Mouse (Mus musculus): ENCODE results near the gene Prdm10. TPM values are rescaled to one million over a fixed set of nuclear protein-coding genes. Genes with fewer than 3 reads are reported as not detected.

The Prdm10 gene
- polyA plus RNA-seq, 1 experiment from 2014 or later, result 2.3 TPM

- no peaks in the 10 kb centered on the region for H3K36me3 ChIP-seq (replicated peaks)
- no peak overlapping the region for H3K9ac ChIP-seq
- no peak overlapping the region for H3K4me2 ChIP-seq
- WGBS (ENCODE audit: insufficient replicate concordance), result 30% methylated on average over 5 of the region's 5 CpGs
- ATAC-seq (ENCODE audit: insufficient read depth), result no peak
- H3K9me3 ChIP-seq (replicated peaks), result no peaks in the 10 kb centered on the region
- no peaks in the 10 kb centered on the region for H3K27me3 ChIP-seq
- H3K4me1 ChIP-seq (replicated peaks), result peaks cover 32% of the 10 kb centered on the region
- no peak overlapping the region for H3K4me3 ChIP-seq (replicated peaks)
- H3K27ac ChIP-seq (replicated peaks), result no peak overlapping the region
Measured at GRCm38 (mm10) chr9:31266013-31266659, 14.2 kb upstream of the Prdm10 start.

GRCm38 (mm10) chr9:31271221-31272015 is 8.9 kb upstream of the Prdm10 start:
- Histone ChIP-seq H3K27me3 (no peaks in the 10 kb centered on the region), H3K4me1 (replicated peaks) (peaks cover 47% of the 10 kb centered on the region), H3K4me2 (peak overlapping the region; percentile 43; the same call in 1 of the 2 replicates), H3K9me3 (replicated peaks) (no peaks in the 10 kb centered on the region), H3K36me3 (replicated peaks) (no peaks in the 10 kb centered on the region), H3K27ac (replicated peaks) (peak overlapping the region; percentile 87), H3K4me3 (replicated peaks) (no peak overlapping the region), H3K9ac (no peak overlapping the region)
- 66% methylated on average over 8 of the region's 8 CpGs for WGBS (ENCODE audit: insufficient replicate concordance)
- peak; percentile 26; the same call in 1 of the 2 replicates for ATAC-seq (ENCODE audit: insufficient read depth)

- H3K4me3 ChIP-seq (replicated peaks), result no peak overlapping the region
- no peaks in the 10 kb centered on the region for H3K9me3 ChIP-seq (replicated peaks)
- WGBS (ENCODE audit: insufficient replicate concordance), result 14% methylated on average over 4 of the region's 4 CpGs
- H3K4me1 ChIP-seq (replicated peaks), result peaks cover 48% of the 10 kb centered on the region
- H3K4me2 ChIP-seq, result peak overlapping the region; percentile 43
- peak overlapping the region; percentile 87 for H3K27ac ChIP-seq (replicated peaks)
- H3K9ac ChIP-seq, result peak overlapping the region; percentile 45
- no peaks in the 10 kb centered on the region for H3K36me3 ChIP-seq (replicated peaks)
- ATAC-seq (ENCODE audit: insufficient read depth), result peak; percentile 89
- H3K27me3 ChIP-seq, result no peaks in the 10 kb centered on the region
Measured at GRCm38 (mm10) chr9:31272160-31272559, 8.2 kb upstream of the Prdm10 start.

DNA sequence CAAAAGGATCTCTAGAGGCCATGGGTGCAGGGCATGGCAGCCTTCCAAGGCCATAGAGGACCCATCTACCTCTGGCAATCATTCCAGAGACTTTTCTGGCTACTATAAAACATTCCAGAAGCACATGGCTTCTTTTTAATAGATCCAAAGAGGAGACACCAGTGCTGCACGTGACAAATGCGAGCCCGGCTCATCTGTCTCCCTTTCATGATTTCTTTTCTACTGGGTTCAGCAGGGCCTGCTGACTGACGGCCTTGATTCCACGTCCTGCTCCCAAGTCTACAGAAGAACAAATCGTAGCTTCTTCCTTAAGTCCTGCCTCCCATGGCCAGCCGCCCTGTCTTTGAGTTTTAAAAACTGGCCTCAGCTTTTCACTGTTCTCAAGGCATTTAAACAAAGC is 1.7 kb upstream of the Prdm10 start:
- Histone ChIP-seq H3K9ac (peak overlapping the region; percentile 28; the same call in 1 of the 2 replicates), H3K27me3 (no peaks in the 10 kb centered on the region), H3K36me3 (replicated peaks) (no peaks in the 10 kb centered on the region), H3K27ac (replicated peaks) (peak overlapping the region; percentile 97), H3K9me3 (replicated peaks) (no peaks in the 10 kb centered on the region), H3K4me2 (no peak overlapping the region), H3K4me3 (replicated peaks) (no peak overlapping the region), H3K4me1 (replicated peaks) (peaks cover 58% of the 10 kb centered on the region)
- ATAC-seq (ENCODE audit: insufficient read depth), result no peak
- 84% methylated on average over 7 of the region's 7 CpGs for WGBS (ENCODE audit: insufficient replicate concordance)

DNA sequence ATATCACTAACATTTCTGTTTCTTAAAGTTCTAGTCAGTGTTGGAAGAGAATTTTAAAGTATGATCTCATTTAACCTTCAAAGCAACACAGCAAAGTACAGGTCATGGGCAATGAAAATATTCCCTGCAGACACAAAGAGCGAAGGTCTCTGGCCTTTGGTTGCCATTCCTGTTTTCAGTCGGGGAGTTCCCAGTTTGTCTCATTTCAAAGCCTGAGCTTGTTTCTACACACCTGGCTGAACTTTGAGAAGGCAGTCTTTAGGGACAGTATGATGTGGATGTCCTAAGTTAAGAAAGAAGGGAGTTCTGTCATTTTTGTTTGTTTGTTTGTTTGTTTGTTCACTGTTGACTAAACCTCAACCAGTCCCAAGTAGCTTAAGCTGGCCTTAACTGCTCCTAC is 1.0 kb upstream of the Prdm10 start:
- Histone ChIP-seq H3K4me3 (replicated peaks) (peak overlapping the region; percentile 95), H3K4me1 (replicated peaks) (peaks cover 58% of the 10 kb centered on the region), H3K4me2 (peak overlapping the region; percentile 85), H3K27ac (replicated peaks) (peak overlapping the region; percentile 97), H3K9me3 (replicated peaks) (no peaks in the 10 kb centered on the region), H3K36me3 (replicated peaks) (no peaks in the 10 kb centered on the region), H3K9ac (peak overlapping the region; percentile 98), H3K27me3 (no peaks in the 10 kb centered on the region)
- no peak for ATAC-seq (ENCODE audit: insufficient read depth)
- WGBS (ENCODE audit: insufficient replicate concordance), result 65% methylated on average over 2 of the region's 2 CpGs

GRCm38 (mm10) chr9:31279885-31280365 is 413 bp upstream of the Prdm10 start:
- peak overlapping the region; percentile 98 for H3K9ac ChIP-seq
- no peaks in the 10 kb centered on the region for H3K27me3 ChIP-seq
- H3K9me3 ChIP-seq (replicated peaks), result no peaks in the 10 kb centered on the region
- peak overlapping the region; percentile 95 for H3K4me3 ChIP-seq (replicated peaks)
- no peaks in the 10 kb centered on the region for H3K36me3 ChIP-seq (replicated peaks)
- 1% methylated on average over 25 of the region's 25 CpGs for WGBS (ENCODE audit: insufficient replicate concordance)
- peak; percentile 84 for ATAC-seq (ENCODE audit: insufficient read depth)
- peak overlapping the region; percentile 97 for H3K27ac ChIP-seq (replicated peaks)
- H3K4me2 ChIP-seq, result peak overlapping the region; percentile 85
- H3K4me1 ChIP-seq (replicated peaks), result peaks cover 59% of the 10 kb centered on the region

DNA sequence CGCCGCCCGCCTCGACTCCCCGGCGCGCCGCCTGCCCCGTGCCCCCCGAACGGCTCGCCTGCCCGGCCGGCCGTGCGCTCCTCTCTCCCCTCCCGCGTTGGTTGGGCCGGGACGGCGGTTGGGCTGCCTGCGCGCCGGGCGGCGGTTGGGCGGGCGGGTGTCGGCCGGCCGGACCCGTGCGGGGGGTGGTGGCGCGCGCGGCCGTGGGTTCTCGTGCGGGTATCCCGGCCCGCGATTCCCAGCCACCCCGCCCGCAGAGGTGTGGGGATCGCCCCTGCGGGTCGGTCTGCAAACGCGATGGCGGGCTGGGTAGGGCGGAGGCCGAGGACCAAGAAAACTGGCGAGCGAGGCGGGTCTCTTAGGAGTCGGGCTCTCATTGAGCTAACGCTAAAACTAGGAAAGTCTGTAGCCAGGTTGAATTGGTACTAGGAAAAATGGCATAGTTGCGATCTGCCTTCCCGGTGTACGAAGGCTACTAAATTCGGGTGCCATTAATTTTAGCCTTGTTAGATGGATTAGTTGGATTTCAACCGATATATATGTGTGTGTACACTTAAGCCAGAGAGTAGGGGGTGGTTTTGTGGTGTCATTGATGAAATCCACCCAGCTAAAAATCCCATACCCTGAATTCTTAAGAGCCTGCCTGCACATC is 799 bp downstream of the Prdm10 start:
- H3K27ac ChIP-seq (replicated peaks), result peak overlapping the region; percentile 97
- peak overlapping the region; percentile 95 for H3K4me3 ChIP-seq (replicated peaks)
- H3K36me3 ChIP-seq (replicated peaks), result no peaks in the 10 kb centered on the region
- ATAC-seq (ENCODE audit: insufficient read depth), result peak; percentile 62
- no peaks in the 10 kb centered on the region for H3K9me3 ChIP-seq (replicated peaks)
- under 1% methylated on average over 63 of the region's 63 CpGs for WGBS (ENCODE audit: insufficient replicate concordance)
- H3K4me1 ChIP-seq (replicated peaks), result peaks cover 59% of the 10 kb centered on the region
- H3K9ac ChIP-seq, result peak overlapping the region; percentile 98
- H3K27me3 ChIP-seq, result no peaks in the 10 kb centered on the region
- H3K4me2 ChIP-seq, result peak overlapping the region; percentile 85

- 7% methylated on average over 11 of the region's 11 CpGs for WGBS (ENCODE audit: insufficient replicate concordance)
- no peak for ATAC-seq (ENCODE audit: insufficient read depth)
- peaks cover 59% of the 10 kb centered on the region for H3K4me1 ChIP-seq (replicated peaks)
Measured at GRCm38 (mm10) chr9:31281663-31282015, 1.3 kb downstream of the Prdm10 start.

DNA sequence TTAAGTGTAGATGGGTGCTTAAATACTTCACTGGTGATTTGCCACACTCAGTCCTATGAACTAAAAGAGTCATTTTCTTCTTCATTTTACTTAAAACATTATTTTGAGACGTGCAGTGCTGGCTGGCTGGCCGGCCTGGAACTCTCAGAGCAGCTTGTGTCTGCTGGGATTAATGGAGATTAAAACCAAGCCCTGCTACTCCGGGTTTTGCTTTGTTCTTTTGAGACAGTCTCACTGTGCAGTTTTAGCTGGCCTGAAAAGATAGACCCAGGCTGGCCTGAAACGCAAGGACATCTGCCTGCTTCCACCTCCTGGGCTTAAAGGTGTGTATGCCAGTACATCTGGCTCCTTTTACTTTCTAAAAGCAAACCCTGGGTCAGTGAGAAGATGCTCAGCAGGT is 2.2 kb downstream of the Prdm10 start:
- Histone ChIP-seq H3K9ac (0 out of 2 replicates have a peak overlapping the region, but pooled peaks have one; percentile 6), H3K27me3 (no peaks in the 10 kb centered on the region)

More at GRCm38 (mm10) chr9:31281663-31282015, 1.3 kb downstream of the Prdm10 start:
- Histone ChIP-seq H3K4me2 (peak overlapping the region; percentile 85), H3K27ac (replicated peaks) (peak overlapping the region; percentile 97), H3K9ac (peak overlapping the region; percentile 98), H3K36me3 (replicated peaks) (no peaks in the 10 kb centered on the region), H3K4me3 (replicated peaks) (peak overlapping the region; percentile 95), H3K27me3 (no peaks in the 10 kb centered on the region), H3K9me3 (replicated peaks) (no peaks in the 10 kb centered on the region)

GRCm38 (mm10) chr9:31283044-31283443 is 2.7 kb downstream of the Prdm10 start:
- 76% methylated on average over 4 of the region's 4 CpGs for WGBS (ENCODE audit: insufficient replicate concordance)

More for the DNA sequence above, 2.2 kb downstream of the Prdm10 start:
- ATAC-seq (ENCODE audit: insufficient read depth), result no peak
- Histone ChIP-seq H3K4me1 (replicated peaks) (peaks cover 55% of the 10 kb centered on the region), H3K4me3 (replicated peaks) (peak overlapping the region; percentile 95; the same call in 1 of the 2 replicates), H3K27ac (replicated peaks) (peak overlapping the region; percentile 52), H3K36me3 (replicated peaks) (no peaks in the 10 kb centered on the region), H3K9me3 (replicated peaks) (no peaks in the 10 kb centered on the region), H3K4me2 (peak overlapping the region; percentile 85; the same call in 1 of the 2 replicates)
- 70% methylated on average over 4 of the region's 4 CpGs for WGBS (ENCODE audit: insufficient replicate concordance)

GRCm38 (mm10) chr9:31283911-31284310 is 3.6 kb downstream of the Prdm10 start:
- H3K4me1 ChIP-seq (replicated peaks), result peaks cover 42% of the 10 kb centered on the region
- 70% methylated on average over 3 of the region's 3 CpGs for WGBS (ENCODE audit: insufficient replicate concordance)
- H3K27me3 ChIP-seq, result no peaks in the 10 kb centered on the region
- peak overlapping the region; percentile 33; the same call in 1 of the 2 replicates for H3K27ac ChIP-seq (replicated peaks)
- H3K9me3 ChIP-seq (replicated peaks), result no peaks in the 10 kb centered on the region
- ATAC-seq (ENCODE audit: insufficient read depth), result no peak
- H3K9ac ChIP-seq, result no peak overlapping the region
- no peak overlapping the region for H3K4me2 ChIP-seq
- no peak overlapping the region for H3K4me3 ChIP-seq (replicated peaks)
- H3K36me3 ChIP-seq (replicated peaks), result no peaks in the 10 kb centered on the region

More at GRCm38 (mm10) chr9:31283044-31283443, 2.7 kb downstream of the Prdm10 start:
- no peak for ATAC-seq (ENCODE audit: insufficient read depth)
- H3K4me3 ChIP-seq (replicated peaks), result no peak overlapping the region
- peak overlapping the region; percentile 52 for H3K27ac ChIP-seq (replicated peaks)
- peaks cover 50% of the 10 kb centered on the region for H3K4me1 ChIP-seq (replicated peaks)
- H3K4me2 ChIP-seq, result no peak overlapping the region
- H3K9ac ChIP-seq, result no peak overlapping the region
- H3K36me3 ChIP-seq (replicated peaks), result no peaks in the 10 kb centered on the region
- H3K9me3 ChIP-seq (replicated peaks), result no peaks in the 10 kb centered on the region
- no peaks in the 10 kb centered on the region for H3K27me3 ChIP-seq
